Mouse (Mus musculus): Measurements from ENCODE around the gene Nfe2. TPM values are rescaled to one million over a fixed set of nuclear protein-coding genes. Genes with fewer than 3 reads are reported as not detected.

Nfe2 gene
- polyA plus RNA-seq, 2 experiments, result 175 to 178 TPM

DNA sequence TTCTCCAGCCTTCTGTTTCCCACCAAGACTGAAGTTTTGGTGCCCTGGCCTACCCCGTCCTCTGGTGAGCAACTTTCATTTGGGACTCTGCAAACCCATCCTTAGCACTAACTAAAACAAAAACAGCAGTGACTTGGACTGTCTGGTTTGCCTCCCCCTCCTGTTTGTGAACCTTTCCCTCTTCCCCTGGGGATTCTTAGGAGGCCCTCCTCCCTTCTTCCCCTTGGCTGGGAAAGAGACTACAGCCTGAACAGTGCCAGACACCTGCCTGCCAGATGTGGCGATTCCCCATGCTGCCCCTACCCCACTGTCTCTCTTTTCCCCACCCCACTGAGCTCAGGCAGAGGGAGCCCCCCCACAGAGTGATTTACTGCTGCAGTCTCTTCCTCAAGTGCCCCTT, 42.8 kb upstream of the Nfe2 start:
- peaks cover 5 to 21% of the 10 kb centered on the region in 2 experiments; a peak in 3 of 4 replicates for H3K4me1 ChIP-seq (replicated peaks; ENCODE audit: control insufficient read depth in 2 of 2, insufficient read depth in 2 of 2, low read length in 1 of 2)
- WGBS (ENCODE audit: insufficient replicate concordance), result 51% methylated on average over 2 of the region's 2 CpGs

DNA sequence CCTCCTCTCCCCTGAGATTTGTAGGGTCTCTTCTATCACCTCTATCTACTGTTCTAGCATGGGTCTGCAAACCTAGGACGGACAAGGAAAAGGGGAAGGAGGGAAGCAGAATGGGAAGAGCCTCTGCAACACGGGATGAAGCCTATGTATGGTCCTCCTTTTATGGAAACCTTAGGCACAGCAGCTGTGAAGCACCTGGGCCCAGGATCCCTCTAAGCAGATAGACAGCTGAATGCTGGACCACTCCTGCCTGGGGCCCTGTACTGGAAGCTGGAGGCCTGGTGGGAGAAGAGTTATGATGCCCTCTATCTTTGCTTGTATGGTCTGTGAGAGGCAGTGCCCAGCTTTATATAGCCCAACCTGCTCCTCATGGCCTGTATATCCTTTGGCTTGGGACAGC, 42.4 kb upstream of the Nfe2 start:
- WGBS (ENCODE audit: insufficient replicate concordance), result 58% methylated on average over 2 of the region's 2 CpGs
- H3K9ac ChIP-seq (replicated peaks), result no peak overlapping the region
- H3K9me3 ChIP-seq (ENCODE audit: control insufficient read depth, low read length), result no peaks in the 10 kb centered on the region
- TF ChIP-seq EP300 (IDR thresholded peaks at IDR 0.05; ENCODE audit: low read depth) (no peak), CTCF (IDR thresholded peaks at IDR 0.05; ENCODE audit: low read depth) (no peak)
- H3K4me2 ChIP-seq (ENCODE audit: low read depth), result no peak overlapping the region
- peaks cover 24% of the 10 kb centered on the region for H3K36me3 ChIP-seq (replicated peaks; ENCODE audit: control insufficient read depth, insufficient read depth, low read depth)
- no peak overlapping the region for H3K27ac ChIP-seq
- ATAC-seq (ENCODE audit: insufficient read depth) (no peak), DNase-seq (ENCODE audit: low read depth in 3 of 3, low spot score in 3 of 3) (no peak)
- peaks cover 5 to 17% of the 10 kb centered on the region in 2 experiments; a peak in 3 of 4 replicates for H3K4me1 ChIP-seq (replicated peaks; ENCODE audit: control insufficient read depth in 2 of 2, insufficient read depth in 2 of 2, low read length in 1 of 2)
- no peak overlapping the region for H3K4me3 ChIP-seq (ENCODE audit: insufficient read depth in 1 of 2, low read depth in 2 of 2, low read length in 2 of 2)
- H3K27me3 ChIP-seq (ENCODE audit: control insufficient read depth, insufficient read depth, low read length), result peaks cover 21% of the 10 kb centered on the region

More for the DNA sequence above, 42.8 kb upstream of the Nfe2 start:
- peaks cover 22% of the 10 kb centered on the region for H3K36me3 ChIP-seq (replicated peaks; ENCODE audit: control insufficient read depth, insufficient read depth, low read depth)
- no peak overlapping the region for H3K9ac ChIP-seq (replicated peaks)
- H3K9me3 ChIP-seq (ENCODE audit: control insufficient read depth, low read length), result no peaks in the 10 kb centered on the region
- no peak overlapping the region for H3K4me2 ChIP-seq (ENCODE audit: low read depth)
- no peak for DNase-seq (ENCODE audit: low read depth in 3 of 3, low spot score in 3 of 3)
- H3K4me3 ChIP-seq (ENCODE audit: insufficient read depth in 1 of 2, low read depth in 2 of 2, low read length in 2 of 2), result no peak overlapping the region
- no peak overlapping the region for H3K27ac ChIP-seq
- H3K27me3 ChIP-seq (ENCODE audit: control insufficient read depth, insufficient read depth, low read length), result peaks cover 25% of the 10 kb centered on the region
- no peak for ATAC-seq (ENCODE audit: insufficient read depth)
- TF ChIP-seq EP300 (IDR thresholded peaks at IDR 0.05; ENCODE audit: low read depth) (no peak), CTCF (IDR thresholded peaks at IDR 0.05; ENCODE audit: low read depth) (no peak)

DNA sequence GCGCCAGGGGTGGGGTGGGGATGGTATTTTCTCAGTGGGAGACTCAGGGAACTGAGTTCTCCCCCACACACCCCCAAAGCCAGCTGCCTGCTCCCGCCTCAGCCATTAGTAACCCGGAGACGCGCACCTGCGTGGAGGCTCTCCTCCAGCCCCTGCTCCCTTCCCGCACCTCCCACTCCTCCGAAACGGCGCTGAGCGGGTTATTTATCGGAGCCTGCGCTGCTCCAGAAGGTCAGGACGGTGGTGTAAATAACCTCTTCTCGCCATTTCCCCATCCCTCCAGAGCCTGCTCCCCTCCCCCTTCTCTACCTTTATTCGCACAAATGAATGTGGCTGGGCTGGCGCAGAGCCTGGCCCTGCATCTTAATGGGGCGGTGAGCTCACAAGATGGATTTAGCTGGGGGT, 41.9 kb upstream of the Nfe2 start:
- DNase-seq (ENCODE audit: low read depth in 3 of 3, low spot score in 3 of 3) (no peak), ATAC-seq (ENCODE audit: insufficient read depth) (no peak)
- Histone ChIP-seq H3K27ac (no peak overlapping the region), H3K27me3 (ENCODE audit: control insufficient read depth, insufficient read depth, low read length) (peaks cover 18% of the 10 kb centered on the region), H3K4me2 (ENCODE audit: low read depth) (no peak overlapping the region), H3K9ac (replicated peaks) (no peak overlapping the region), H3K36me3 (replicated peaks; ENCODE audit: control insufficient read depth, insufficient read depth, low read depth) (peaks cover 26% of the 10 kb centered on the region), H3K4me3 (ENCODE audit: insufficient read depth in 1 of 2, low read depth in 2 of 2, low read length in 2 of 2) (no peak overlapping the region), H3K9me3 (ENCODE audit: control insufficient read depth, low read length) (no peaks in the 10 kb centered on the region), H3K4me1 (replicated peaks; ENCODE audit: control insufficient read depth in 2 of 2, insufficient read depth in 2 of 2, low read length in 1 of 2) (peaks cover 5 to 15% of the 10 kb centered on the region in 2 experiments; a peak in 3 of 4 replicates)
- 64% methylated on average over 18 of the region's 18 CpGs for WGBS (ENCODE audit: insufficient replicate concordance)
- TF ChIP-seq EP300 (IDR thresholded peaks at IDR 0.05; ENCODE audit: low read depth) (no peak), CTCF (IDR thresholded peaks at IDR 0.05; ENCODE audit: low read depth) (no peak)

DNA sequence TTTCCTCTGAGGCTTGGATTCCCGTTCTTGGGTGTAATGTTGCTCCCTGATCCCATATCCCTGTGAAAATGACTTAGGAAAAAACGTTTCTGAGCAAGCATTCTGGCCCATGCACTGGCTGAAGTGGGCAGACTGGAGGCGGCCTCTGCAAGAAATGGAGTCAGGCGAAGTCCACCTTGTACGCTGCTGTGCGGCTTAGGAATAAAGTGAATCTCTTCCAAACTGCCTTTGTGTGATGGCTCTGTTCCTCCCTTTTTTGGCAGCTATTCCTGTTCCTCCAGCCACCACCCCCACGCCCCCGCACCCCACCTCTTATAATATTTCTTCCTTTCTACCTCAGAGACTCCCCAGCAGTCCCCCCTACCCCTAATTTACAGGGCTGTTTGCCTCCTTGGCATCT, 41.4 kb upstream of the Nfe2 start:
- peaks cover 13% of the 10 kb centered on the region for H3K27me3 ChIP-seq (ENCODE audit: control insufficient read depth, insufficient read depth, low read length)
- H3K9me3 ChIP-seq (ENCODE audit: control insufficient read depth, low read length), result no peaks in the 10 kb centered on the region
- H3K9ac ChIP-seq (replicated peaks), result no peak overlapping the region
- ATAC-seq (ENCODE audit: insufficient read depth), result no peak
- no peak overlapping the region for H3K4me2 ChIP-seq (ENCODE audit: low read depth)
- no peak overlapping the region for H3K4me3 ChIP-seq (ENCODE audit: insufficient read depth in 1 of 2, low read depth in 2 of 2, low read length in 2 of 2)
- no peak overlapping the region for H3K27ac ChIP-seq
- DNase-seq (ENCODE audit: low read depth in 3 of 3, low spot score in 3 of 3), result no peak
- H3K4me1 ChIP-seq (replicated peaks; ENCODE audit: control insufficient read depth in 2 of 2, insufficient read depth in 2 of 2, low read length in 1 of 2), result peaks cover 5 to 15% of the 10 kb centered on the region in 2 experiments; a peak in 3 of 4 replicates
- peaks cover 28% of the 10 kb centered on the region for H3K36me3 ChIP-seq (replicated peaks; ENCODE audit: control insufficient read depth, insufficient read depth, low read depth)
- TF ChIP-seq CTCF (IDR thresholded peaks at IDR 0.05; ENCODE audit: low read depth) (no peak), EP300 (IDR thresholded peaks at IDR 0.05; ENCODE audit: low read depth) (no peak)
- 78% methylated on average over 8 of the region's 8 CpGs for WGBS (ENCODE audit: insufficient replicate concordance)

DNA sequence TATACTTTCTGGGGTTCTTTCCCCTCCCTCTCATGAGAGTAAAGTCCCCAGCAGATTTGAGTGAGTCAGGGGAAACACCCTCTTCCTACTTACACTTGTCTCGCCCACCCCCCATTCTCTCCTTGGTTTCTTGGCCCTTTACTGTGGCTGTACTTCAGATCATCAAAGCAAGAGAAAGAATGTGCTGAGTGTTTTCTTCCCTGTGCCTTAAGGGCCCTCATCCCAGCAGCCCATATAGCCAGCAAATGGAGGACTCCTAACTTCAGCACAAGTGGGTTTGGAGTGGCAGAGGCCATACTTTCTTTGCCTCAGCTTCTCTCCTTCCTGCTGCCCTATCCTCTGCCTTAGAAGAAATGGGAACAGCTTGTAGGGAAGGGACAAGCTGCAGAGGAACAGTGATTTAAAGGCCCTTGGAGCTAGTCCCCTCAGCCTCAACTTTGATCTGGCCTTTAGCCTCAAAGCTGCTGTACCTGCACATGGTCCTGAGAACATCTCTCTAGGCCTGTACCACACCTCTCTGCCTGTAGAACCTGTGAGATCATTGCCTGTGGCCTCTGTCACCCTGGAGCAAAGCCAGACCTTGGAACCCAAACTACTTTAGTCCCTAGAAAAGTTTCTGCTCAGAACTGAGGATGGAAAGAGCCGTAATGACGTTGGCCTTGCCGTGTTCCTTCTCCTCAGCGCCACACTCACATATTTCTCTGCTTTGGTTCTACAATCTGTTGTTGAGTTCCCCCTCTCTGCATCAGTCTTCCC, 40.8 kb upstream of the Nfe2 start:
- 83% methylated on average over 5 of the region's 5 CpGs for WGBS (ENCODE audit: insufficient replicate concordance)
- Histone ChIP-seq H3K27me3 (ENCODE audit: control insufficient read depth, insufficient read depth, low read length) (peaks cover 7% of the 10 kb centered on the region), H3K27ac (no peak overlapping the region), H3K9me3 (ENCODE audit: control insufficient read depth, low read length) (no peaks in the 10 kb centered on the region), H3K36me3 (replicated peaks; ENCODE audit: control insufficient read depth, insufficient read depth, low read depth) (peaks cover 29% of the 10 kb centered on the region), H3K9ac (replicated peaks) (no peak overlapping the region), H3K4me1 (replicated peaks; ENCODE audit: control insufficient read depth in 2 of 2, insufficient read depth in 2 of 2, low read length in 1 of 2) (peaks cover 0 to 11% of the 10 kb centered on the region in 2 experiments; a peak in 2 of 4 replicates), H3K4me3 (ENCODE audit: insufficient read depth in 1 of 2, low read depth in 2 of 2, low read length in 2 of 2) (no peak overlapping the region), H3K4me2 (ENCODE audit: low read depth) (no peak overlapping the region)
- TF ChIP-seq CTCF (IDR thresholded peaks at IDR 0.05; ENCODE audit: low read depth), result no peak
- no peak for TF ChIP-seq EP300 (IDR thresholded peaks at IDR 0.05; ENCODE audit: low read depth)
- ATAC-seq (ENCODE audit: insufficient read depth) (no peak), DNase-seq (ENCODE audit: low read depth in 3 of 3, low spot score in 3 of 3) (no peak)

All from liver, embryonic 14.5 days (tissue).